Mouse (Mus musculus) neural tube, embryonic 15.5 days (tissue): ENCODE results near the gene Stambp. TPM values are rescaled to one million over a fixed set of nuclear protein-coding genes. Genes with fewer than 3 reads are reported as not detected.

Experiments used
- ATAC-seq: fragments of 200-750 bp; cut with Nextera tagmentation; 2 replicates; pipeline ENCODE4 v1.8.0; 2017; ENCODE audit warnings: mild to moderate bottlenecking, moderate TSS enrichment, moderate library complexity; ENCODE audit not compliant: low FRiP score
- H3K27ac ChIP-seq: fragments of 300-500 bp; sonication (generic); replicated peaks from 2 replicates; pipeline ENCODE4 v1.5.1; 2015; ENCODE audit warnings: mild to moderate bottlenecking, inconsistent platforms
- H3K27me3 ChIP-seq: fragments of 300-500 bp; sonication (generic); replicated peaks from 2 replicates; pipeline ENCODE4 v1.6.1; 2015; ENCODE audit warnings: inconsistent platforms
- H3K36me3 ChIP-seq: fragments of 300-500 bp; sonication (generic); 2 replicates; pipeline ENCODE4 v1.6.1; 2015; ENCODE audit warnings: inconsistent platforms
- H3K4me1 ChIP-seq: fragments of 300-500 bp; sonication (generic); 2 replicates; pipeline ENCODE4 v1.6.1; 2015; ENCODE audit warnings: inconsistent platforms
- H3K4me2 ChIP-seq: fragments of 300-500 bp; sonication (generic); 2 replicates; pipeline ENCODE4 v1.6.1; 2015; ENCODE audit warnings: inconsistent platforms, mild to moderate bottlenecking, moderate library complexity
- H3K4me3 ChIP-seq: fragments of 300-500 bp; sonication (generic); replicated peaks from 2 replicates; pipeline ENCODE4 v1.5.1; 2015; ENCODE audit warnings: mild to moderate bottlenecking, inconsistent platforms
- H3K9ac ChIP-seq: fragments of 300-500 bp; sonication (generic); replicated peaks from 2 replicates; pipeline ENCODE4 v1.6.1; 2015; ENCODE audit warnings: mild to moderate bottlenecking, inconsistent platforms
- H3K9me3 ChIP-seq: fragments of 300-500 bp; sonication (generic); replicated peaks from 2 replicates; pipeline ENCODE4 v1.6.1; 2016; ENCODE audit warnings: inconsistent platforms
- WGBS: fragments of 180-500 bp; shearing (Covaris S2); methylation state at CpG from one replicate; pipeline ENCODE4 v1.1.7; 2015; ENCODE audit warnings: mixed read lengths; 5-methylcytosine and 5-hydroxymethylcytosine counted together
- polyA plus RNA-seq: library from polyadenylated mRNA; unstranded; fragments of >200 nt; fragmentation: Nextera tagmentation; extraction: Ambion mirVana; gene quantifications from 2 replicates; pipeline ENCODE4 v1.2.1, GENCODE M21; 2015

The Stambp gene
- polyA plus RNA-seq, 1 experiment from 2014 or later: 60.2 TPM

- no peaks in the 10 kb centered on the region for H3K36me3 ChIP-seq
- no peak overlapping the region for H3K4me2 ChIP-seq
- ATAC-seq: no peak
- H3K27me3 ChIP-seq: no peaks in the 10 kb centered on the region
- H3K4me1 ChIP-seq: peaks cover 4% of the 10 kb centered on the region
- no peak overlapping the region for H3K9ac ChIP-seq
- H3K4me3 ChIP-seq: no peak overlapping the region
- no peak overlapping the region for H3K27ac ChIP-seq
- 21% methylated on average over 1 of the region's 1 CpGs for WGBS
- H3K9me3 ChIP-seq: no peaks in the 10 kb centered on the region
Observed at GRCm38 (mm10) chr6:83512495-83512894, 60.0 kb downstream of the Stambp start.

GRCm38 (mm10) chr6:83510210-83510609, 62.3 kb downstream of the Stambp start:
- 65% methylated on average over 2 of the region's 2 CpGs for WGBS

GRCm38 (mm10) chr6:83509442-83509841, 63.1 kb downstream of the Stambp start:
- Histone ChIP-seq H3K9me3 (no peaks in the 10 kb centered on the region), H3K4me2 (no peak overlapping the region), H3K27ac (no peak overlapping the region), H3K27me3 (no peaks in the 10 kb centered on the region), H3K36me3 (no peaks in the 10 kb centered on the region), H3K4me1 (peaks cover 25% of the 10 kb centered on the region), H3K9ac (0 out of 2 replicates have a peak overlapping the region, but pooled peaks have one; percentile 14), H3K4me3 (no peak overlapping the region)
- 39% methylated on average over 8 of the region's 8 CpGs for WGBS
- ATAC-seq: no peak

More at GRCm38 (mm10) chr6:83510210-83510609, 62.3 kb downstream of the Stambp start:
- ATAC-seq: no peak
- Histone ChIP-seq H3K9ac (no peak overlapping the region), H3K4me3 (no peak overlapping the region), H3K36me3 (no peaks in the 10 kb centered on the region), H3K27ac (no peak overlapping the region), H3K27me3 (no peaks in the 10 kb centered on the region), H3K9me3 (no peaks in the 10 kb centered on the region), H3K4me1 (peaks cover 17% of the 10 kb centered on the region), H3K4me2 (no peak overlapping the region)

GRCm38 (mm10) chr6:83507168-83507546, 65.4 kb downstream of the Stambp start:
- ATAC-seq: peak; percentile 25
- 37% methylated on average over 6 of the region's 6 CpGs for WGBS
- peak overlapping the region; percentile 58 for H3K4me3 ChIP-seq

GRCm38 (mm10) chr6:83506258-83507167, 66.0 kb downstream of the Stambp start, which contains the start of gene Dguok:
Gene Dguok, minus strand, starts transcription at chr6:83506969.
- Histone ChIP-seq H3K27ac (peak within 1 kb of the TSS; percentile 94), H3K4me1 (peaks cover 28% of the 10 kb centered on the region), H3K9ac (peak within 1 kb of the TSS; percentile 74), H3K4me2 (peak within 1 kb of the TSS; percentile 67), H3K36me3 (no peaks in the 10 kb centered on the region), H3K27me3 (no peaks in the 10 kb centered on the region), H3K4me3 (peak within 1 kb of the TSS; percentile 58), H3K9me3 (no peaks in the 10 kb centered on the region)
- under 1% methylated on average over 54 of the region's 54 CpGs for WGBS
- ATAC-seq: peak; percentile 99

More at GRCm38 (mm10) chr6:83507168-83507546, 65.4 kb downstream of the Stambp start:
- Histone ChIP-seq H3K36me3 (no peaks in the 10 kb centered on the region), H3K9me3 (no peaks in the 10 kb centered on the region), H3K27me3 (no peaks in the 10 kb centered on the region), H3K4me1 (peaks cover 28% of the 10 kb centered on the region), H3K4me2 (peak overlapping the region; percentile 67), H3K27ac (peak overlapping the region; percentile 94), H3K9ac (peak overlapping the region; percentile 42)

- WGBS: 95% methylated on average over 4 of the region's 4 CpGs
- Histone ChIP-seq H3K4me1 (peaks cover 28% of the 10 kb centered on the region), H3K27ac (no peak overlapping the region), H3K9ac (0 out of 2 replicates have a peak overlapping the region, but pooled peaks have one; percentile 74), H3K27me3 (no peaks in the 10 kb centered on the region), H3K36me3 (no peaks in the 10 kb centered on the region), H3K9me3 (no peaks in the 10 kb centered on the region), H3K4me2 (peak overlapping the region; percentile 67), H3K4me3 (peak overlapping the region; percentile 58)
- no peak for ATAC-seq
Observed at GRCm38 (mm10) chr6:83505554-83505953, 67.0 kb downstream of the Stambp start.

GRCm38 (mm10) chr6:83503361-83503760, 69.2 kb downstream of the Stambp start:
- Histone ChIP-seq H3K4me2 (no peak overlapping the region), H3K36me3 (0 out of 2 replicates have a peak, but pooled peaks cover 2% of the 10 kb centered on the region), H3K4me3 (no peak overlapping the region), H3K9ac (no peak overlapping the region), H3K4me1 (peaks cover 28% of the 10 kb centered on the region), H3K27me3 (no peaks in the 10 kb centered on the region), H3K27ac (no peak overlapping the region), H3K9me3 (no peaks in the 10 kb centered on the region)
- WGBS: 85% methylated on average over 3 of the region's 3 CpGs
- no peak for ATAC-seq

- no peaks in the 10 kb centered on the region for H3K27me3 ChIP-seq
- ATAC-seq: no peak
- H3K27ac ChIP-seq: no peak overlapping the region
- H3K9ac ChIP-seq: 0 out of 2 replicates have a peak overlapping the region, but pooled peaks have one; percentile 11
- H3K9me3 ChIP-seq: no peaks in the 10 kb centered on the region
- 0 out of 2 replicates have a peak, but pooled peaks cover 2% of the 10 kb centered on the region for H3K36me3 ChIP-seq
- H3K4me3 ChIP-seq: no peak overlapping the region
- H3K4me2 ChIP-seq: no peak overlapping the region
- peaks cover 26% of the 10 kb centered on the region for H3K4me1 ChIP-seq
- 85% methylated on average over 3 of the region's 3 CpGs for WGBS
Observed at GRCm38 (mm10) chr6:83502656-83503055, 69.9 kb downstream of the Stambp start.

GRCm38 (mm10) chr6:83501524-83502310, 70.8 kb downstream of the Stambp start:
- Histone ChIP-seq H3K4me3 (no peak overlapping the region), H3K9ac (no peak overlapping the region), H3K27me3 (no peaks in the 10 kb centered on the region), H3K36me3 (0 out of 2 replicates have a peak, but pooled peaks cover 2% of the 10 kb centered on the region), H3K9me3 (no peaks in the 10 kb centered on the region), H3K4me2 (no peak overlapping the region), H3K4me1 (peaks cover 20% of the 10 kb centered on the region), H3K27ac (no peak overlapping the region)
- 66% methylated on average over 9 of the region's 9 CpGs for WGBS
- ATAC-seq: no peak

- 63% methylated on average over 3 of the region's 3 CpGs for WGBS
- Histone ChIP-seq H3K36me3 (0 out of 2 replicates have a peak, but pooled peaks cover 2% of the 10 kb centered on the region), H3K4me1 (peaks cover 13% of the 10 kb centered on the region), H3K27me3 (no peaks in the 10 kb centered on the region), H3K4me2 (no peak overlapping the region), H3K4me3 (no peak overlapping the region), H3K9ac (no peak overlapping the region), H3K27ac (no peak overlapping the region), H3K9me3 (no peaks in the 10 kb centered on the region)
- no peak for ATAC-seq
Observed at GRCm38 (mm10) chr6:83500462-83500861, 72.1 kb downstream of the Stambp start.

GRCm38 (mm10) chr6:83499078-83499477, 73.5 kb downstream of the Stambp start:
- Histone ChIP-seq H3K36me3 (peaks cover 8% of the 10 kb centered on the region), H3K9ac (no peak overlapping the region), H3K9me3 (no peaks in the 10 kb centered on the region), H3K4me1 (no peaks in the 10 kb centered on the region; the same call in 1 of the 2 replicates), H3K27ac (no peak overlapping the region), H3K4me3 (no peak overlapping the region), H3K27me3 (no peaks in the 10 kb centered on the region), H3K4me2 (no peak overlapping the region)
- no peak for ATAC-seq
- WGBS: 95% methylated on average over 10 of the region's 10 CpGs
